Mouse (Mus musculus) heart, embryonic 16.5 days (tissue): ENCODE measurements at regions not wholly inside any gene's neighbourhood (a gene's known extent, or its start where the extent isn't known, plus 50 kb on each side); places are given as distances from the start of the nearest gene placed in this dataset.

ENCODE experiments used
- ATAC-seq: fragments of 200-750 bp; cut with Nextera tagmentation; replicated peaks from 2 replicates; pipeline ENCODE4 v1.8.0; 2017; ENCODE audit warnings: moderate number of reproducible peaks; ENCODE audit not compliant: insufficient read depth, low FRiP score; ENCODE audit errors: extremely low read depth
- H3K27ac ChIP-seq: fragments of 300-500 bp; sonication (generic); 2 replicates; pipeline ENCODE4 v1.5.1; 2014; ENCODE audit warnings: mild to moderate bottlenecking, low read length, control low read depth, moderate library complexity
- H3K27me3 ChIP-seq: fragments of 300-500 bp; sonication (generic); 2 replicates; pipeline ENCODE4 v1.6.1; 2014; ENCODE audit warnings: low read length, mixed read lengths; ENCODE audit not compliant: control insufficient read depth, insufficient read depth
- H3K36me3 ChIP-seq: fragments of 300-500 bp; sonication (generic); 2 replicates; pipeline ENCODE4 v1.6.1; 2014; ENCODE audit not compliant: control insufficient read depth, insufficient read depth
- H3K4me1 ChIP-seq: fragments of 300-500 bp; sonication (generic); 2 replicates; pipeline ENCODE4 v1.6.1; 2014; ENCODE audit warnings: low read length, mixed read lengths; ENCODE audit not compliant: control insufficient read depth, insufficient read depth
- H3K4me2 ChIP-seq: fragments of 300-500 bp; sonication (generic); 2 replicates; pipeline ENCODE4 v1.6.1; 2014; ENCODE audit warnings: low read depth, mild to moderate bottlenecking, control low read depth, low read length
- H3K4me3 ChIP-seq: fragments of 300-500 bp; sonication (generic); 2 replicates; pipeline ENCODE4 v1.5.1; 2014; ENCODE audit warnings: mild to moderate bottlenecking, control low read depth, low read length
- H3K9ac ChIP-seq: fragments of 300-500 bp; sonication (generic); 2 replicates; pipeline ENCODE4 v1.6.1; 2014; ENCODE audit warnings: low read length, control low read depth
- H3K9me3 ChIP-seq: fragments of 300-500 bp; sonication (generic); replicated peaks from 2 replicates; pipeline ENCODE4 v1.6.1; 2016; ENCODE audit warnings: low read length; ENCODE audit not compliant: control insufficient read depth
- WGBS: fragments of 180-500 bp; shearing (Covaris S2); extraction: QIAGEN DNeasy Blood & Tissue Kit; methylation state at CpG from one replicate; pipeline ENCODE4 v1.1.7; 2014; 5-methylcytosine and 5-hydroxymethylcytosine counted together

GRCm38 (mm10) chr11:112545231-112546010, 236.6 kb upstream of the Sox9 start:
- whole genome bisulfite sequencing, result 77% methylated on average over 7 of the region's 7 CpGs
- Histone ChIP-seq H3K27me3 (no peaks in the 10 kb centered on the region), H3K36me3 (no peaks in the 10 kb centered on the region), H3K4me3 (no peak overlapping the region), H3K9ac (no peak overlapping the region), H3K4me1 (no peaks in the 10 kb centered on the region), H3K9me3 (no peaks in the 10 kb centered on the region), H3K27ac (no peak overlapping the region), H3K4me2 (no peak overlapping the region)
- ATAC-seq, result no peak

- Histone ChIP-seq H3K4me1 (no peaks in the 10 kb centered on the region), H3K27ac (no peak overlapping the region), H3K4me3 (no peak overlapping the region), H3K9me3 (no peaks in the 10 kb centered on the region), H3K9ac (no peak overlapping the region), H3K27me3 (no peaks in the 10 kb centered on the region), H3K36me3 (no peaks in the 10 kb centered on the region), H3K4me2 (no peak overlapping the region)
- 69% methylated on average over 5 of the region's 5 CpGs for WGBS
- ATAC-seq, result no peak
Observed at GRCm38 (mm10) chr11:112546162-112546561, 235.9 kb upstream of the Sox9 start.

- Histone ChIP-seq H3K4me1 (no peaks in the 10 kb centered on the region), H3K9me3 (no peaks in the 10 kb centered on the region), H3K27ac (no peak overlapping the region), H3K4me3 (no peak overlapping the region), H3K9ac (no peak overlapping the region), H3K36me3 (no peaks in the 10 kb centered on the region), H3K4me2 (no peak overlapping the region), H3K27me3 (no peaks in the 10 kb centered on the region)
- no peak for ATAC-seq
- 81% methylated on average over 6 of the region's 6 CpGs for WGBS
Observed at GRCm38 (mm10) chr11:112552838-112553237, 229.2 kb upstream of the Sox9 start.

- no peak overlapping the region for H3K4me2 ChIP-seq
- no peaks in the 10 kb centered on the region for H3K9me3 ChIP-seq
- H3K4me3 ChIP-seq, result no peak overlapping the region
- no peak overlapping the region for H3K27ac ChIP-seq
- H3K36me3 ChIP-seq, result no peaks in the 10 kb centered on the region
- ATAC-seq, result no peak
- no peaks in the 10 kb centered on the region for H3K4me1 ChIP-seq
- H3K9ac ChIP-seq, result no peak overlapping the region
- 87% methylated on average over 9 of the region's 9 CpGs for WGBS
- H3K27me3 ChIP-seq, result no peaks in the 10 kb centered on the region
Observed at GRCm38 (mm10) chr11:112563027-112563426, 219.0 kb upstream of the Sox9 start.

- Histone ChIP-seq H3K27me3 (no peaks in the 10 kb centered on the region), H3K4me1 (no peaks in the 10 kb centered on the region), H3K9me3 (no peaks in the 10 kb centered on the region), H3K4me2 (no peak overlapping the region), H3K4me3 (no peak overlapping the region), H3K36me3 (no peaks in the 10 kb centered on the region), H3K9ac (no peak overlapping the region), H3K27ac (no peak overlapping the region)
- 26% methylated on average over 1 of the region's 1 CpGs for WGBS
- no peak for ATAC-seq
Observed at GRCm38 (mm10) chr11:112564706-112565215, 217.3 kb upstream of the Sox9 start.

- no peak for ATAC-seq
- Histone ChIP-seq H3K27me3 (no peaks in the 10 kb centered on the region), H3K36me3 (no peaks in the 10 kb centered on the region), H3K27ac (no peak overlapping the region), H3K9ac (no peak overlapping the region), H3K4me1 (no peaks in the 10 kb centered on the region), H3K4me3 (no peak overlapping the region), H3K9me3 (no peaks in the 10 kb centered on the region), H3K4me2 (no peak overlapping the region)
- WGBS, result 80% methylated on average over 3 of the region's 3 CpGs
Observed at GRCm38 (mm10) chr11:112566071-112566470, 216.0 kb upstream of the Sox9 start.

- no peak overlapping the region for H3K4me3 ChIP-seq
- no peak overlapping the region for H3K4me2 ChIP-seq
- no peak overlapping the region for H3K9ac ChIP-seq
- no peak overlapping the region for H3K27ac ChIP-seq
- ATAC-seq, result no peak
- no peaks in the 10 kb centered on the region for H3K36me3 ChIP-seq
- H3K27me3 ChIP-seq, result no peaks in the 10 kb centered on the region
- H3K4me1 ChIP-seq, result no peaks in the 10 kb centered on the region
- H3K9me3 ChIP-seq, result peaks cover 5% of the 10 kb centered on the region; the same call in 1 of the 2 replicates
Observed at GRCm38 (mm10) chr11:112587386-112587785, 194.6 kb upstream of the Sox9 start.

- no peak for ATAC-seq
- Histone ChIP-seq H3K27ac (no peak overlapping the region), H3K4me1 (no peaks in the 10 kb centered on the region)
Observed at GRCm38 (mm10) chr11:112588088-112588487, 193.9 kb upstream of the Sox9 start.

GRCm38 (mm10) chr11:112590214-112590613, 191.8 kb upstream of the Sox9 start:
- Histone ChIP-seq H3K9ac (no peak overlapping the region), H3K4me1 (no peaks in the 10 kb centered on the region), H3K9me3 (peaks cover 5% of the 10 kb centered on the region; the same call in 1 of the 2 replicates), H3K36me3 (no peaks in the 10 kb centered on the region), H3K27ac (no peak overlapping the region), H3K4me2 (no peak overlapping the region), H3K27me3 (no peaks in the 10 kb centered on the region), H3K4me3 (no peak overlapping the region)
- 80% methylated on average over 7 of the region's 7 CpGs for WGBS
- ATAC-seq, result no peak

More at GRCm38 (mm10) chr11:112588088-112588487, 193.9 kb upstream of the Sox9 start:
- Histone ChIP-seq H3K4me2 (no peak overlapping the region), H3K36me3 (no peaks in the 10 kb centered on the region), H3K9ac (no peak overlapping the region), H3K27me3 (no peaks in the 10 kb centered on the region), H3K4me3 (no peak overlapping the region), H3K9me3 (peaks cover 5% of the 10 kb centered on the region; the same call in 1 of the 2 replicates)
- WGBS, result 64% methylated on average over 11 of the region's 11 CpGs
